Comparison of ENCODE assay signal across 23 mouse cellular contexts in the genomic region with DNA sequence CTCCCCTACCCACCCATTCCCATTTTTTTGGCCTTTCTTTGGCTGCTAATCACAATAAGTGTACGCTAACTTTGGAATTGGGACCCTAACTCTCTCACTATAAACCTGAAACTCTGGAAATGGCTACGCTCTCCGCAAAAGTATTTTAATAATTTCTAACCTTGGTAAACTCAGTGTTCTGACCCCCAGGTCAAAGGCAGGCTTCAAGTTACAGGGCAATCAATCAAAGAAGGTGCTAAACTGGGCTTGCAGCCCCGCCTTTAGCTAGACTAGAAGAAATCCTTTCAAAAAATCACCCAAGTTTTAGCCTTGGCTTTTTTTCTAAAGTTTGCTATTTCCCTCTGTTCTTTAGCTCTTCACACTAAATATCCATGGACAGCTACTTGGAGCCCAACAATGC.
A peak's percentile ranks its signal among the peaks of the same experiment; 100 is the strongest.
DNase-seq lines count a peak whose midpoint lies in the region; ATAC-seq and TF ChIP-seq lines count a peak whose summit lies in the region.
"Had no signal": no experiment of that assay in that cellular context is flagged by ENCODE, and none has a peak within 500 bp of the region (broad histone marks: within the 10 kb centered on the region; RNA-seq: fewer than 3 reads in every experiment).

No protein-coding gene starts in this region.

- H3K36me3 ChIP-seq in lung, postnatal 0 days (ENCODE audit: insufficient read depth, low read length) = no peaks in the 10 kb centered on the region
- H3K36me3 ChIP-seq: midbrain, embryonic 15.5 days; stomach, embryonic 15.5 days had no signal

- H3K4me2 ChIP-seq in lung, postnatal 0 days (replicated peaks; ENCODE audit: low read depth, low read length) = no peak overlapping the region
- H3K4me2 ChIP-seq: midbrain, embryonic 15.5 days; stomach, embryonic 15.5 days had no signal

- no peak for TF ChIP-seq CTCF in lung, postnatal 0 days (IDR thresholded peaks at IDR 0.05)

- no peaks in the 10 kb centered on the region for H3K9me3 ChIP-seq in lung, postnatal 0 days (ENCODE audit: low read length)
- H3K9me3 ChIP-seq: midbrain, embryonic 15.5 days; stomach, embryonic 15.5 days had no signal

- H3K27ac ChIP-seq in lung, postnatal 0 days (ENCODE audit: low read length) = no peak overlapping the region
- H3K27ac ChIP-seq: hindbrain, postnatal 0 days; left cerebral cortex, adult 2 months; midbrain, embryonic 15.5 days; stomach, embryonic 15.5 days had no signal

- no peak for ATAC-seq in lung, postnatal 0 days
- ATAC-seq: activated CD4-positive, CD25-positive, alpha-beta regulatory T cell, adult 4 months; forebrain, embryonic 14.5 days; hindbrain, postnatal 0 days; midbrain, embryonic 15.5 days had no signal

- H3K4me3 ChIP-seq in lung, postnatal 0 days (ENCODE audit: low read depth, low read length) = no peak overlapping the region
- H3K4me3 ChIP-seq: left cerebral cortex, adult 2 months; megakaryocyte, embryonic 14.5 days; midbrain, embryonic 15.5 days; myocyte; stomach, embryonic 15.5 days had no signal

- peak; percentile 45 for DNase-seq in gastrocnemius, adult 18-20 months (ENCODE audit: low spot score)
- DNase-seq in gastrocnemius, postnatal 4 days (ENCODE audit: low spot score in 2 of 2) = no peak
- DNase-seq in lung, postnatal 36 days = peak; percentile 3
- no peak for DNase-seq in lung, postnatal 0 days (ENCODE audit: low spot score)
- peak; percentile 84 for DNase-seq in hindlimb bud, embryonic 11.5 days (ENCODE audit: extremely low spot score, low read depth, low spot score)
- DNase-seq in cerebellum, postnatal 25 days = no peak
- no peak for DNase-seq in heart, postnatal 36 days
- DNase-seq: adrenal gland, postnatal 10 days; cerebellum, adult 2 months; cerebellum, postnatal 36 days; gastrocnemius, postnatal 36 days; kidney, adult 11 months; left cerebral cortex, postnatal 4 days; lung, postnatal 10 days; thymus, postnatal 25 days had no signal

- 39% methylated on average over 4 of the region's 4 CpGs for WGBS in lung, postnatal 0 days

- H3K27me3 ChIP-seq in lung, postnatal 0 days (replicated peaks; ENCODE audit: insufficient read depth, low read length) = no peaks in the 10 kb centered on the region
- H3K27me3 ChIP-seq: megakaryocyte, embryonic 14.5 days; midbrain, embryonic 15.5 days; stomach, embryonic 15.5 days had no signal

- no peaks in the 10 kb centered on the region for H3K4me1 ChIP-seq in lung, postnatal 0 days (ENCODE audit: insufficient read depth, low read depth, low read length)
- H3K4me1 ChIP-seq: megakaryocyte, embryonic 14.5 days; midbrain, embryonic 15.5 days; stomach, embryonic 15.5 days had no signal

- TF ChIP-seq EP300 in lung, postnatal 0 days (IDR thresholded peaks at IDR 0.05) = no peak

- H3K9ac ChIP-seq in lung, postnatal 0 days (replicated peaks; ENCODE audit: low read depth) = no peak overlapping the region
- H3K9ac ChIP-seq: midbrain, embryonic 15.5 days; stomach, embryonic 15.5 days had no signal

- intact Hi-C loops in heart, postnatal 36 days (cut with DNase I) = no loop called here

Comparison
In these comparisons a context has a peak if more than half of its experiments do, and no peak if none do; other contexts are left out.
1. DNase-seq: peak in gastrocnemius, adult 18-20 months (single experiment), lung, postnatal 36 days (single experiment) and hindlimb bud, embryonic 11.5 days (single experiment); none in gastrocnemius, postnatal 4 days (0 of 2), lung, postnatal 0 days (single experiment), cerebellum, postnatal 25 days (0 of 2) and heart, postnatal 36 days (0 of 2).